Mouse (Mus musculus): ENCODE results near the gene Adipor2. TPM values are rescaled to one million over a fixed set of nuclear protein-coding genes. Genes with fewer than 3 reads are reported as not detected.

The Adipor2 gene
- polyA plus RNA-seq, 1 experiment from 2014 or later, result 29.0 TPM

- no peak overlapping the region for H3K4me2 ChIP-seq
- WGBS, result 35% methylated on average over 8 of the region's 8 CpGs
- H3K4me3 ChIP-seq (ENCODE audit: low read depth, low read length), result no peak overlapping the region
- H3K9me3 ChIP-seq (ENCODE audit: low read depth, low read length), result no peaks in the 10 kb centered on the region
- H3K4me1 ChIP-seq (ENCODE audit: insufficient read depth), result no peaks in the 10 kb centered on the region
- peak; percentile 22; the same call in 1 of the 2 replicates for TF ChIP-seq CTCF (IDR thresholded peaks at IDR 0.05; ENCODE audit: low read depth)
- DNase-seq, result no peak
- no peak overlapping the region for H3K27ac ChIP-seq (ENCODE audit: low read depth)
- no peak for ATAC-seq (ENCODE audit: insufficient read depth)
- no peak overlapping the region for H3K9ac ChIP-seq
- H3K36me3 ChIP-seq (ENCODE audit: insufficient read depth), result no peaks in the 10 kb centered on the region; the same call in 1 of the 2 replicates
- H3K27me3 ChIP-seq (ENCODE audit: insufficient read depth, low read length), result no peaks in the 10 kb centered on the region
These were observed 20.6 kb upstream of the Adipor2 start for GRCm38 (mm10) chr6:119437894-119438761.

DNA sequence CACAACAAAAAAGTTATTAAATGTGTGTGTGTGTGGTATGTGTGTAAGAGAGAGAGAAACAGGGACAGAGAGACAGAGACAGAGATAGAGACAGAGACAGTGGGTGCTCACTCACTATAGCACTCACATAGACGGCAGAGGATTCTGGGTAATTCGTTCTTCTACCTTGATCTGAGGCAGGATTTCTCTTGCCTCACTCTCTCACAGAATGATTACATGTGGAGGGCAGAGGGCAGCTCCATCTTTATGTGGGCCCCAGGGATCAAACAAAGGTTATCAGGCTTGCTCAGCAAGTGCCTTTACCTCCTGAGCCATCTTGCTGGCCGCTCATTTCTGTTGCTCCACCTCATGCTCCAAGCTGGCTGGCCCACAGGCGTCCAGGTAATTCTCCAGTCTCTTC lies 16.9 kb upstream of the Adipor2 start:
- 51% methylated on average over 4 of the region's 4 CpGs for WGBS
- H3K27ac ChIP-seq (ENCODE audit: low read depth), result no peak overlapping the region
- no peaks in the 10 kb centered on the region; the same call in 1 of the 2 replicates for H3K36me3 ChIP-seq (ENCODE audit: insufficient read depth)
- H3K4me1 ChIP-seq (ENCODE audit: insufficient read depth), result no peaks in the 10 kb centered on the region
- no peak for ATAC-seq (ENCODE audit: insufficient read depth)
- no peak overlapping the region for H3K4me3 ChIP-seq (ENCODE audit: low read depth, low read length)
- H3K27me3 ChIP-seq (ENCODE audit: insufficient read depth, low read length), result no peaks in the 10 kb centered on the region
- no peak overlapping the region for H3K9ac ChIP-seq
- no peak overlapping the region for H3K4me2 ChIP-seq
- no peak for TF ChIP-seq CTCF (IDR thresholded peaks at IDR 0.05; ENCODE audit: low read depth)
- H3K9me3 ChIP-seq (ENCODE audit: low read depth, low read length), result no peaks in the 10 kb centered on the region
- no peak for DNase-seq

DNA sequence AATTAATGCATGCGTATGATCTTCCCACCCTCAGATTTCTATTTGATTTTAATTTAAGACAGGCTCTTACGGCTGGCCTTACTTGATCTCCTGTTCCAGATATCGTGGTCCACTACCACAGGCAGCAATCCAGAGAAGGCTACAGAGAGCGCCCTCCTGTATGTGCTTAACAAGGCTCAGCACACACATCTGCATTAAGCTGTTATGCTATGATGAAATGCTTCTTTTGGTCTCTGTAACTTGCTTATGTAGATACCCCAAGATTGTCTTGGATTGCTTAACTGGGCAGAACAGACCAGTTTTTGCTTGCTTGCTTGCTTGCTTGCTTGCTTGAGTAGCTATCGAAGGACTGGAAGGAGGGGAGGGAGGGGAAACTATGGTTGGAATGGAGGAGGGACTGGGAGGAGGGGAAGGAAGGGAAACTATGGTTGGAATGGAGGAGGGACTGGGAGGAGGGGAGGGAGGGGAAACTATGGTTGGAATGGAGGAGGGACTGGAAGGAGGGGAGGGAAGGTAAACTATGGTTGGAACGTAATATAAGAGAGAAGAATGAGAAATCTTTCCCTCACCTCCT lies 14.3 kb upstream of the Adipor2 start:
- H3K36me3 ChIP-seq (ENCODE audit: insufficient read depth), result no peaks in the 10 kb centered on the region; the same call in 1 of the 2 replicates
- H3K4me3 ChIP-seq (ENCODE audit: low read depth, low read length), result no peak overlapping the region
- TF ChIP-seq CTCF (IDR thresholded peaks at IDR 0.05; ENCODE audit: low read depth), result no peak
- ATAC-seq (ENCODE audit: insufficient read depth) (no peak), DNase-seq (no peak)
- 68% methylated on average over 6 of the region's 6 CpGs for WGBS
- H3K4me2 ChIP-seq, result no peak overlapping the region
- H3K27ac ChIP-seq (ENCODE audit: low read depth), result no peak overlapping the region
- no peak overlapping the region for H3K9ac ChIP-seq
- H3K4me1 ChIP-seq (ENCODE audit: insufficient read depth), result no peaks in the 10 kb centered on the region
- H3K27me3 ChIP-seq (ENCODE audit: insufficient read depth, low read length), result no peaks in the 10 kb centered on the region
- no peaks in the 10 kb centered on the region for H3K9me3 ChIP-seq (ENCODE audit: low read depth, low read length)

DNA sequence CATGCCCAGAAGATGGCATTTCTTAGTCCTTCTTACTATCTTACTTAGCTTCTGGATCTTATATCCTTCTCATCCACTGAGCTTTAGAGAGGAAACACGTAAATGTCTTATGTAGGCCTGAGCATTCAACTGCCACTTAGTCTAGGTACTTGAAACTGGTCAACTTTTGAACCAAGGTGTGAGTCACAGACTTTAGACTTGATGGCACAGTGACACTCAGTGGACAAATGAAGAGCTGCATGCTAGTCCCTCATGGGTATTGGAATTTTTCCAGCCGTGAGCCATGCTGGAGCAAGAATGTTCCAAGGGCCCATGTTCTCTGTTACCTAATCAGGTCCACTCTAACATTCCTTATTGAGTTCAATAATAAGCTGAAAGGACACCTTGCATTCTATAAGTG lies 13.0 kb upstream of the Adipor2 start:
- TF ChIP-seq CTCF (IDR thresholded peaks at IDR 0.05; ENCODE audit: low read depth), result peak; percentile 80
- Histone ChIP-seq H3K27ac (ENCODE audit: low read depth) (no peak overlapping the region), H3K4me1 (ENCODE audit: insufficient read depth) (no peaks in the 10 kb centered on the region), H3K4me3 (ENCODE audit: low read depth, low read length) (no peak overlapping the region), H3K4me2 (no peak overlapping the region), H3K9me3 (ENCODE audit: low read depth, low read length) (no peaks in the 10 kb centered on the region), H3K36me3 (ENCODE audit: insufficient read depth) (no peaks in the 10 kb centered on the region; the same call in 1 of the 2 replicates), H3K9ac (no peak overlapping the region), H3K27me3 (ENCODE audit: insufficient read depth, low read length) (no peaks in the 10 kb centered on the region)
- ATAC-seq (ENCODE audit: insufficient read depth), result no peak; the same call in 1 of the 2 replicates
- WGBS, result 42% methylated on average over 2 of the region's 2 CpGs
- peak; percentile 86 for DNase-seq

DNA sequence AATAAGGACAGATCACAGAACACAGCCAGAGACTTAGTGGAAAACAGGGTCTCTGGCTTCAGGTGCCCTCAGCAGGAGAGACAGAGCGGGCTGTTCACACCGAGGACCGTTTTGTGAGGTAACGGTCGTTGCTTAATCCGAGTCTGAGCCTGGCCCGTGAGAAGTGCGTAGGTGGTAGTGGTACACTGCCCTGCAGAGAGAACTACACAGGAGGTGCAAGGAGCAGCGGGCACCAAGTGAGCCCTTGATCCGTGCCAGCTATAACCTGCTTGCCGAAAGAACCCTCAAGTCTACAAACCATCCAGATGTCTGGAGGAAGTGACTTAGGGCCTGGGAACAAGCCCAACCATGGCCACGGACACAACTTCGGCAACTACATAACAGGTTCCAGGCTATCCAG lies 11.8 kb upstream of the Adipor2 start:
- DNase-seq, result no peak
- TF ChIP-seq CTCF (IDR thresholded peaks at IDR 0.05; ENCODE audit: low read depth), result no peak
- no peaks in the 10 kb centered on the region for H3K4me1 ChIP-seq (ENCODE audit: insufficient read depth)
- WGBS, result 95% methylated on average over 13 of the region's 13 CpGs
- no peak overlapping the region for H3K27ac ChIP-seq (ENCODE audit: low read depth)
- no peaks in the 10 kb centered on the region for H3K27me3 ChIP-seq (ENCODE audit: insufficient read depth, low read length)
- H3K4me3 ChIP-seq (ENCODE audit: low read depth, low read length), result no peak overlapping the region
- no peak for ATAC-seq (ENCODE audit: insufficient read depth)
- no peaks in the 10 kb centered on the region for H3K9me3 ChIP-seq (ENCODE audit: low read depth, low read length)
- H3K36me3 ChIP-seq (ENCODE audit: insufficient read depth), result no peaks in the 10 kb centered on the region; the same call in 1 of the 2 replicates
- H3K9ac ChIP-seq, result no peak overlapping the region
- H3K4me2 ChIP-seq, result no peak overlapping the region

DNA sequence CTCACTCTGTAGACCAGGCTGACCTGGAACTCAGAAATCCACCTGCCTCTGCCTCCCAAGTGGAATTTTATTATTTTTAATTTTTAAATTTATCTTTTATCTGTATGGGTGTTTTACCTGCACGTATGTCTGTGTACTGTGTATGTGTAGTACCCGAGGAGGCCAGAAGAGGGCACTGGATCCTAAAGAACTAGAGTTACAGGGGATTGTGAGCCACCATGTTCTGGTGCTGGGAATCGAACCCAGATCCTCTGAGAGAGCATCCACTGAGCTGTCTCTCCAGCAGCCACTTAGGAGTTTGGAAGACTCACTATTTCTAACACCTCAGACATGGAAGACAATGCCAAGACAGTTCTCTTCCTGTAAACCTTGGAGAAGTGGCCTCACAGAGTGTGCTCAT lies 11.1 kb upstream of the Adipor2 start:
- Histone ChIP-seq H3K27ac (ENCODE audit: low read depth) (no peak overlapping the region), H3K36me3 (ENCODE audit: insufficient read depth) (no peaks in the 10 kb centered on the region; the same call in 1 of the 2 replicates), H3K9ac (no peak overlapping the region), H3K4me1 (ENCODE audit: insufficient read depth) (no peaks in the 10 kb centered on the region), H3K9me3 (ENCODE audit: low read depth, low read length) (no peaks in the 10 kb centered on the region), H3K27me3 (ENCODE audit: insufficient read depth, low read length) (no peaks in the 10 kb centered on the region), H3K4me3 (ENCODE audit: low read depth, low read length) (no peak overlapping the region), H3K4me2 (no peak overlapping the region)
- no peak for ATAC-seq (ENCODE audit: insufficient read depth)
- DNase-seq, result peak; percentile 28
- WGBS, result 86% methylated on average over 3 of the region's 3 CpGs
- peak; percentile 37; the same call in 1 of the 2 replicates for TF ChIP-seq CTCF (IDR thresholded peaks at IDR 0.05; ENCODE audit: low read depth)

DNA sequence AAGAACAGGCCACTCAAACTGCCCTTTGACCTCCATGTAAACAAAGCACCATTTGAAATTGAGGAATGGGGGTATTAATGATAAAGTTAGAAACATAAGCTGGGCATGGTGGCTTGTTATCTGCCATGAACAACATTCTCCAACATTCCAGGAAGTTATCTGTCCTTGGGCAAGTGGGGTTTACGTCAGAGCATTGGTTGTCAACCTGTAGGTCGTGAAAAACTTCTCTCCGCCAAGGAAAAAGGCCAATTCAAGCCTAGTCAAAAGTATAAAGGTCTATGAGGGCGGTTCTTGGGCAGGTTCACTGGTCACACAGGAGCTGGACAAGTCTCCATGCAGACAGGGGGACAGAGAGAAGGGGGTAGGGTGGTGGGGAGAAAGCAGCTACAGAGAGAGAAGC lies 3.5 kb upstream of the Adipor2 start:
- H3K9me3 ChIP-seq (ENCODE audit: low read depth, low read length), result no peaks in the 10 kb centered on the region
- H3K9ac ChIP-seq, result no peak overlapping the region
- no peak for ATAC-seq (ENCODE audit: insufficient read depth)
- H3K4me3 ChIP-seq (ENCODE audit: low read depth, low read length), result no peak overlapping the region
- no peaks in the 10 kb centered on the region for H3K4me1 ChIP-seq (ENCODE audit: insufficient read depth)
- no peak for DNase-seq
- H3K27me3 ChIP-seq (ENCODE audit: insufficient read depth, low read length), result no peaks in the 10 kb centered on the region
- H3K36me3 ChIP-seq (ENCODE audit: insufficient read depth), result no peaks in the 10 kb centered on the region
- no peak overlapping the region for H3K4me2 ChIP-seq
- no peak overlapping the region for H3K27ac ChIP-seq (ENCODE audit: low read depth)
- 62% methylated on average over 4 of the region's 4 CpGs for WGBS
- TF ChIP-seq CTCF (IDR thresholded peaks at IDR 0.05; ENCODE audit: low read depth), result no peak
